Mouse (Mus musculus) limb, embryonic 12.5 days (tissue): ENCODE results near the gene A530032D15Rik. TPM values are rescaled to one million over a fixed set of nuclear protein-coding genes. Genes with fewer than 3 reads are reported as not detected.
A peak's percentile ranks its signal among the peaks of the same experiment; 100 is the strongest.
"Not testable (repeated sequence)": the region's sequence is repeated elsewhere in the genome, so short reads cannot be mapped to it uniquely, and the experiment has no call there.

Source experiments
- ATAC-seq: fragments of 200-750 bp; cut with Nextera tagmentation; 2 replicates; pipeline ENCODE4 v1.8.0; 2017; ENCODE audit warnings: low read depth, moderate TSS enrichment; ENCODE audit not compliant: insufficient number of reproducible peaks, insufficient read depth, low FRiP score, low TSS enrichment
- H3K27ac ChIP-seq: fragments of 300-500 bp; sonication (generic); 2 replicates; pipeline ENCODE4 v1.5.1; 2016; ENCODE audit warnings: mild to moderate bottlenecking, moderate library complexity
- H3K27me3 ChIP-seq: fragments of 300-500 bp; sonication (generic); 2 replicates; pipeline ENCODE4 v1.6.1; 2016; ENCODE audit warnings: mild to moderate bottlenecking, moderate library complexity
- H3K36me3 ChIP-seq: fragments of 300-500 bp; sonication (generic); 2 replicates; pipeline ENCODE4 v1.6.1; 2016; ENCODE audit warnings: mild to moderate bottlenecking, moderate library complexity
- H3K4me1 ChIP-seq: fragments of 300-500 bp; sonication (generic); replicated peaks from 2 replicates; pipeline ENCODE4 v1.6.1; 2016
- H3K4me2 ChIP-seq: fragments of 300-500 bp; sonication (generic); 2 replicates; pipeline ENCODE4 v1.6.1; 2016; ENCODE audit warnings: mild to moderate bottlenecking, moderate library complexity
- H3K4me3 ChIP-seq: fragments of 300-500 bp; sonication (generic); replicated peaks from 2 replicates; pipeline ENCODE4 v1.5.1; 2016; ENCODE audit warnings: mild to moderate bottlenecking
- H3K9ac ChIP-seq: fragments of 300-500 bp; sonication (generic); replicated peaks from 2 replicates; pipeline ENCODE4 v1.6.1; 2016; ENCODE audit warnings: mild to moderate bottlenecking, moderate library complexity
- H3K9me3 ChIP-seq: fragments of 300-500 bp; sonication (generic); 2 replicates; pipeline ENCODE4 v1.6.1; 2016; ENCODE audit warnings: mild to moderate bottlenecking, moderate library complexity
- WGBS: fragments of 180-500 bp; shearing (Covaris S2); methylation state at CpG from one replicate; pipeline ENCODE4 v1.1.7; 2016; 5-methylcytosine and 5-hydroxymethylcytosine counted together
- polyA plus RNA-seq: library from polyadenylated mRNA; unstranded; fragments of >200 nt; fragmentation: Nextera tagmentation; extraction: Ambion mirVana; gene quantifications from 2 replicates; pipeline ENCODE4 v1.2.1, GENCODE M21; 2016

Gene A530032D15Rik
- not detected in 2 replicates for polyA plus RNA-seq

DNA sequence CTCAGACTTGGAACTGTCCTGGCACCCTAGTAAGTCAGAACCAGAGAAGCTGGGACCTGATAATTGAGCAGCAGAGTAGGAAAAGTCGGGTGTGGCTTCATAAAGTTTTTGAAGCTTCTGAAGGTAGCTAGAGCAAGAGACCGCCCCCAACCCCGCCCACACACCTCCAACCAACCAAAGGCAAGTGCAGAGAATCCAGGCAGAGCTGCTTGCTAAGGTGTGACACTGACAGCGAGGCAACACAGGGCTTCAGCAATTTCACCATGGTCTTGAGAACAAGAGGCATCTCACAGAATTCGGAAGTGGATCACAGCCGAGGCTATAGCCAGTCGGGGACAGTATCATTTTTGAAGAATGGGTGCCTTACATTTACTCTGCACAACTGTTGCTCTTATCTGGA, at the start of gene A530032D15Rik:
TSS of gene A530032D15Rik (minus strand) at position 101 of the 400 bp plus-strand sequence.
- not testable (repeated sequence) for H3K4me2 ChIP-seq, H3K27me3 ChIP-seq, H3K9ac ChIP-seq, H3K4me1 ChIP-seq, H3K27ac ChIP-seq, H3K36me3 ChIP-seq, ATAC-seq, H3K4me3 ChIP-seq
- WGBS, result 57% methylated on average over 1 of the region's 7 CpGs
- H3K9me3 ChIP-seq, result peaks cover 17% of the 10 kb centered on the region

DNA sequence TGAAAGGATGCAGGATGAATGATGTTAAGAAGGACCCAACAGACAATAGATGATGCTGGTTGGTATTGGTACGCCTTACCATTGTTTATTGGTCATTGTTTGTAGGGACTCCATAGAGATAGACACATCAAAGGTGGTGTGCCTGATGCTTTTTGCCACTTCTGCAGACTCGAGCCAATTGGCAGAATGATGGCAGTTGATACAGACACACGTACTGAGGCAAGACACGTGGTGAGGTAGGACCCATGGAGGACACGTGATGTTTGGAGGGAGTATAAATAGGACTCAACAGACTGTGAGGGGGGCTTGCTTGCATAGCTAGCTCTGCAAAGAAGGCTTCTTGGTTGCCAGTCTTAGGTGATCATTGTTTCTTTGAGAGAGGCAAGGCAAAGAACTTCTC, 45.5 kb upstream of the A530032D15Rik start:
- H3K27me3 ChIP-seq, ATAC-seq, H3K9ac ChIP-seq, H3K4me2 ChIP-seq, H3K4me3 ChIP-seq, H3K4me1 ChIP-seq, H3K9me3 ChIP-seq, H3K27ac ChIP-seq, H3K36me3 ChIP-seq: not testable (repeated sequence)
- WGBS, result 71% methylated on average over 4 of the region's 5 CpGs

DNA sequence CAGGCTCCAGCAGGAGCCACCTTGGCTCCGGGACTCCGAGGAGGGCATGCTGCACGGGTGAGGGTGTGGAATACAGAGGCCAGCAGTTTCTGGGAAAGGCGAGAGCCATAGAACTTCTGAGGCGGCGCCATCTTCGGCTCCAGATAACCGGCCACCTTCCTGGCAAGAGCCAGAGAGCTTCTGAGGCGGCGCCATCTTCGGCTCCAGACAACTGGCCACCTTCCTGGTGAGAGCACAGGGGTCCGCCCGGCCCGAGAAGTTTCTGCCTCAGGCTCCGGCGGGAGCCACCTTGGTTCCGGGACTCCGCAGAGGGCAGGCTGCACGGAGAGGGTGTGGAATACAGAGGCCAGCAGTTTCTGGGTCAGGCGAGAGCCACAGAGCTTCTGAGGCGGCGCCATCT, 24.0 kb upstream of the A530032D15Rik start:
- H3K4me1 ChIP-seq, ATAC-seq, H3K36me3 ChIP-seq, H3K27ac ChIP-seq, H3K4me2 ChIP-seq, H3K27me3 ChIP-seq, H3K9ac ChIP-seq, H3K9me3 ChIP-seq, H3K4me3 ChIP-seq: not testable (repeated sequence)
- 87% methylated on average over 19 of the region's 22 CpGs for WGBS

DNA sequence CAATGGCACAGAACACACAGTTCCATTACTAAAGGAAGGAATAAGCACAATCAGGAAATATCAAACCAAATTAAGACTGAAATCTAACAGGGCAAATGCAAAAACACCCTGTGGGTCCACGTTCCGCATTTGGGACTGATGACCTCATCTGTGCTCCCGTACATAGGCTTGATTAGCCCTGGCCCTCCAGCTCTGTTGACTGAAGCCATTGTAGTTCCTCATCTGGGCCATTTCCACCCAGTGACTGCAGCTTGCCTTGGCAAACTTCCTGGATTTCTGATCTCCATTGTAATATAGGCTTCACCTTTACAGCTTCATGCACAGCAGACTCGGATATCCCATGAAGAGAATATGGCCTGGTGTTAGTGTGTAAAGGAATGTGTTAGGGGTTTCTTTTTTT, 12.2 kb upstream of the A530032D15Rik start:
- not testable (repeated sequence) for H3K27ac ChIP-seq, H3K4me1 ChIP-seq, H3K4me3 ChIP-seq, H3K9me3 ChIP-seq, H3K36me3 ChIP-seq, H3K4me2 ChIP-seq, H3K9ac ChIP-seq, ATAC-seq, H3K27me3 ChIP-seq
- WGBS, result 93% methylated on average over 4 of the region's 4 CpGs

DNA sequence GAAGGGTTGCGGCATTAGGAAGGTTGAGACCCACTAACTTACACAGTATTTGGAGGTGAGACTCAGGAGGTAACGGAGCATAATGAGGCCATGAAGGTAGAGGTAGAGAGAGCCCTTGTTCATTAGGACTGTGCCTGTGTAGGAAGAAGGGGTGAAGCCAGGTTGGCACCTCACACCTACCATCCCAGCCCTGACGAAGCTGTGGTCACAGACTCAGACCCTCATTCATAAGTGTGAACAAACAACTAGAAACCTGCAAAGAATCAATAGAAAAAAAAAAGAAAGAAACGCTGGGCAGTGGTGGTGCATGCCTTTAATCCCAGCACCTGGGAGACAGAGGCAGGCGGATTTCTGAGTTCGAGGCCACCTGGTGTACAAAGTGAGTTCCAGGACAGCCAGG, 8.7 kb upstream of the A530032D15Rik start:
- not testable (repeated sequence) for H3K4me1 ChIP-seq, ATAC-seq, H3K4me3 ChIP-seq, H3K27me3 ChIP-seq, H3K27ac ChIP-seq, H3K4me2 ChIP-seq, H3K36me3 ChIP-seq, H3K9ac ChIP-seq
- peaks cover 11% of the 10 kb centered on the region; the same call in 1 of the 2 replicates for H3K9me3 ChIP-seq
- 83% methylated on average over 5 of the region's 6 CpGs for WGBS

DNA sequence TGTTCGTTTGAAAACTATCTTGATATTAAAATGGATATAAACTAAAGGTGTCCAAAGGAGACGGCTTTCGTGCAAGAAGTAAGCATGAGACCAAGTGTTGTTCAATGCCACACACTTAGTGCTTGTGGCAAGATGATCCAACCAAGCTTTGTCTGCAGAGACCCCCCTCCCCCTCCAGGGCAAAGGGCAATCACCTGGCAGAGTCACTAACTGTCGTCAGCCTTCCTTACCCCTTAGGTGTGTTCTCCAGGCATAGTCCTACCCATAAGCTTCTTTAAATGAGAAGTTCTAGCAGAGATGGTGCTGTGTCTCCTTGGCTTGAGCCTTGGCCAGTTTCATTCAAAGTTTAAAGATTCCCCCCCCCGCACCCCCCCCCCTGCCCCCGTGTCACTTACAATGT, 7.9 kb upstream of the A530032D15Rik start:
- not testable (repeated sequence) for H3K4me1 ChIP-seq, H3K27me3 ChIP-seq, H3K4me3 ChIP-seq, H3K36me3 ChIP-seq, H3K9ac ChIP-seq, ATAC-seq, H3K4me2 ChIP-seq, H3K27ac ChIP-seq
- 70% methylated on average over 4 of the region's 6 CpGs for WGBS
- H3K9me3 ChIP-seq, result peaks cover 15% of the 10 kb centered on the region; the same call in 1 of the 2 replicates

DNA sequence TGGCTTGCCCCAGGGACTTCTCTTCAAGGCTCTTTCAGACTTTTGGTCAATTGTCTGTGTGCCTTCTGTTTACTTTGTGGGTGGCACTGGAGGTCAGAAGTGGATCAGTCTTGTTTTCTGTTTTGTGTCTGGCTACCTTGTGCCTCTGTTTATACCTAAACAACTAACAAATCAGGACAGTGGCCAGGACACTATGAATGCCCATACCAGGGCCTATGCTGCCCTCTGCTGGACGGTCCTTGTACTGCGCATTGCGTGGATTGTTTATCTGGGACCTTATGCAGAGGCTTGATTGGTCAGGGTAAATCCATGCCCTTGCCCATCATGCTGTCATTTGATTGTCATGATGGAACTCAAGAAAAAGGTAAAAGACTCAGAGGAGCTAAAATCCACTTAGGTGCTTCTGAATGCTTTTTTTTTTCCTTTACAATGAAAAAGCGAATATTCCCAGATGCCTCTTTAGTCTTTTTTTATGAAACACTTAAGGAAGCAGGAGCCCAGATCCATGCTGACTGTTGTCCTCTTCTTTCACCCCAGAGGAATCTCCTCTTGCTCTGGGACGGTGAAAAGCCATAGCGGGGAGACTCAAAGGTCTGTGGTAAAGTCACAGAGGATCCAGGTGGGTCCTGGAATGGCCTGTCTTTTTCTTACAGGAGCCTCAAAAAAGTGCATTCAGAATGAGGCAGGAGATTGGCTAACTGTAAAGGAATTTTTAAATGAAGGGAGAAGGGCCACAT, 5.2 kb upstream of the A530032D15Rik start:
- H3K9me3 ChIP-seq, result peaks cover 13% of the 10 kb centered on the region
- H3K9ac ChIP-seq, H3K4me3 ChIP-seq, H3K36me3 ChIP-seq, H3K4me2 ChIP-seq, H3K27ac ChIP-seq, H3K27me3 ChIP-seq, ATAC-seq, H3K4me1 ChIP-seq: not testable (repeated sequence)
- 52% methylated on average over 6 of the region's 6 CpGs for WGBS

DNA sequence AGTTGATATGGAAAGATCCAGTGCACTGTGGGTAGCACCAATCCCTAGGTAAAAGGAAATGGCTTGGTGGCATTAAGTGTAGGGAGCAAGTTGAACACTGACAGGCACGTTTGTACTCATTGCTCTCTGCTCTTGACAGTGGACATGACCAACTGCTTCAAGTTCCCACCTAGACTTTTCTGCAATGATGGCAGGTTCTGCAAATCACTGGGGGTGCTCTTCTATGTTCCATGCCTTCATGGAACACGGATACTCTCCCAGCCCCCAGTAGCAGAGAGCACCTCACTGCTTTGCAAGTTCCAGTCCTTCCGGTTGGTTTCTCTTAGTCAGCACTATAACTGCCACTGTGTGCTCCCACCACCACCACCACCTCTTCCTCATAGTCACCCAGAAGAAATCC, 4.4 kb upstream of the A530032D15Rik start:
- not testable (repeated sequence) for H3K4me3 ChIP-seq, H3K27me3 ChIP-seq, H3K36me3 ChIP-seq, H3K4me2 ChIP-seq, H3K27ac ChIP-seq, H3K9ac ChIP-seq, H3K4me1 ChIP-seq
- 80% methylated on average over 3 of the region's 3 CpGs for WGBS
- ATAC-seq, result peak; percentile 66; the same call in 1 of the 2 replicates
- H3K9me3 ChIP-seq, result peaks cover 13% of the 10 kb centered on the region

DNA sequence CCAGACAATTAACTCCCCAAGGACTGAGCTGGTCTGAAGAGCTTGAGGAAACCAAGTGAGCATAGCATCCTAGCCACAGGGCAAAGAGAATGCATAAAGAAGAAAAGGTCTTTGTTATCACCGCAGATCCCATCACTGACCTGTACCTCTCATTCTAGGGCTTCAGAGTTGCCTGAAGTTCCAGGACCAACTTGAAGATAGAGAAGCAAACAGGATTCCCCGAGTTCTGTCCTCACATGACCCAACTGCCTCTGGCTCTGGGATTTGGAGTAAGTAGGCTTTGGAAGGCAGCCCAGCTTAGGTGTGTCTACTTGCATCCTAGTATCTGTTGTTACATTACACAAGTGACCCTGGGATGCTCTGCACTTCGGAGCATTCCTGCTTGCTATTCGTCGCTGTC, 3.2 kb upstream of the A530032D15Rik start:
- H3K4me2 ChIP-seq, H3K4me3 ChIP-seq, H3K9ac ChIP-seq, H3K27me3 ChIP-seq, ATAC-seq, H3K36me3 ChIP-seq, H3K4me1 ChIP-seq, H3K27ac ChIP-seq: not testable (repeated sequence)
- WGBS, result 70% methylated on average over 2 of the region's 5 CpGs
- H3K9me3 ChIP-seq, result peaks cover 13% of the 10 kb centered on the region

DNA sequence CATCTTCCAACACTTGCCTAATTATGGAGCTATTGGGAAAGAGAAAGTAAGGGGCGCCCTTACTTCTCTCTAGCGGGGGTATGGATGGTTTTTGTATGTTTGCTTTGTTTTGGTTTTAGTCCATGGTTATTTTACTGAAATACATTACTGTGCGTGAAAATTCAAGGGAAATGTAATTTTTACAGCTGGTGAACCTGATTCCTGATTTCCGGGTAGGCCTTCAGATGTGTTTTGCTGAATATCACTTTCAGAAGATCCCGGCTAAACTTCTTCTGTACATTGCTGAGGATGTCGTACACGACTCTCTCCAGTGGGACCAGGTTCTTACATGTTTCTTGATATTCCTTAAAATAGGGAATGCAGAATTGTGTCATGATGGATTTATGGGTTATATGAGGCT, 2.6 kb upstream of the A530032D15Rik start:
- H3K9ac ChIP-seq, H3K4me2 ChIP-seq, H3K4me1 ChIP-seq, H3K36me3 ChIP-seq, H3K27ac ChIP-seq, H3K27me3 ChIP-seq, ATAC-seq, H3K4me3 ChIP-seq: not testable (repeated sequence)
- WGBS, result 92% methylated on average over 7 of the region's 7 CpGs
- peaks cover 13% of the 10 kb centered on the region for H3K9me3 ChIP-seq

DNA sequence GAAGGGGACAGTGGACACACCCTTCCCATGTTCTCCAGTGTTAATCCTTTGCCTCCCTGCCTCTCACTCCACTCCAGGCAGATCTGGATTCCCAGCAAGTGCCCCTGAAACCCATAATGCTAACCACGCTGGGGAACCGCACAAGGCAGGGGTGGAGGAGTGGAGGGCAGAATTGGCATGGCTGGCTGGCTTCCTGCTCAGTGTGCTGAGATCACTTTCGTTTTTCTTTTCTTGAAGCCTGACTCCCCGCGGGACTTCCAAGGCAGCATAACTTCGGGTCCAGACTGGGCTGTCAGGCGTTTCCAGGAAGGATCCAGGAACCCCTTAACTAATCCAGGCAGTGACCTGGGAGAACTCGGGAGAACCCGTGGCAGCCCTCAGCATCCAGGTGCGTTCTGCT, 1.9 kb upstream of the A530032D15Rik start:
- peaks cover 13% of the 10 kb centered on the region for H3K9me3 ChIP-seq
- 70% methylated on average over 10 of the region's 10 CpGs for WGBS
- not testable (repeated sequence) for H3K9ac ChIP-seq, H3K4me2 ChIP-seq, H3K4me3 ChIP-seq, H3K27me3 ChIP-seq, H3K36me3 ChIP-seq, ATAC-seq, H3K27ac ChIP-seq, H3K4me1 ChIP-seq

DNA sequence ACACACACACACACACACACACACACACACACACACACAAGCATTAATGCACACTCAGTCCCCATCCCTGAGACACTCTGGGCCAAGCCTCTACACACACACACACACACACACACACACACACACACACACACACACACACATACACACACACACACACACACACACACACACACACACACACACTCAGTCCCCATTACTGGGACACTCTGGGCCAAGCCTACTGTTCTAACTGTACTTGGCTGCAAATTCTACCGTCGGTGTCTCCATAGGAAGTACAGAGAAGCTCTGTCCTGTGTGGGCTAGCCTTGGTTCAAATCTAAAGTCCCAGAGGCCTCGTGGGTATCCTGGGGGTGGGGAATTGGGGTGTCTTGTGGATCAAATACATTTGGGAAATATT, 1.2 kb upstream of the A530032D15Rik start:
- not testable (repeated sequence) for H3K4me3 ChIP-seq, H3K36me3 ChIP-seq, H3K9ac ChIP-seq, H3K4me1 ChIP-seq, ATAC-seq, H3K27ac ChIP-seq, H3K27me3 ChIP-seq, H3K4me2 ChIP-seq
- H3K9me3 ChIP-seq, result peaks cover 13% of the 10 kb centered on the region
- 73% methylated on average over 3 of the region's 3 CpGs for WGBS
